Mouse (Mus musculus) splenic B cell, adult 2 months (primary cell): ENCODE data around the gene Cbarp.

Experiments used
- DNase-seq: peaks from one replicate; pipeline ENCODE4 v3.0.0-alpha.2; 2011; ENCODE audit warnings: low read depth, low spot score
- H3K27me3 ChIP-seq: 2 replicates; pipeline ENCODE4 v1.6.1; 2012; ENCODE audit warnings: mild to moderate bottlenecking, low read length, moderate library complexity, mixed read lengths; ENCODE audit not compliant: control insufficient read depth, poor library complexity, insufficient read depth, severe bottlenecking
- H3K36me3 ChIP-seq: 2 replicates; pipeline ENCODE4 v1.6.1; 2012; ENCODE audit warnings: mild to moderate bottlenecking, low read length, moderate library complexity, mixed read lengths; ENCODE audit not compliant: control insufficient read depth, poor library complexity, insufficient read depth, severe bottlenecking

The Cbarp gene

GRCm38 (mm10) chr10:80097275-80097674 is 43.4 kb downstream of the Cbarp start:
- H3K36me3 ChIP-seq: no peaks in the 10 kb centered on the region
- DNase-seq: no peak
- H3K27me3 ChIP-seq: no peaks in the 10 kb centered on the region

GRCm38 (mm10) chr10:80095547-80095946 is 45.1 kb downstream of the Cbarp start:
- no peaks in the 10 kb centered on the region for H3K36me3 ChIP-seq
- no peak for DNase-seq
- H3K27me3 ChIP-seq: no peaks in the 10 kb centered on the region

GRCm38 (mm10) chr10:80094684-80095083 is 46.0 kb downstream of the Cbarp start:
- no peaks in the 10 kb centered on the region for H3K36me3 ChIP-seq
- DNase-seq: no peak
- no peaks in the 10 kb centered on the region for H3K27me3 ChIP-seq

GRCm38 (mm10) chr10:80094085-80094484 is 46.5 kb downstream of the Cbarp start:
- no peaks in the 10 kb centered on the region for H3K36me3 ChIP-seq
- no peaks in the 10 kb centered on the region for H3K27me3 ChIP-seq
- DNase-seq: no peak

GRCm38 (mm10) chr10:80092690-80093089 is 47.9 kb downstream of the Cbarp start:
- H3K27me3 ChIP-seq: no peaks in the 10 kb centered on the region
- H3K36me3 ChIP-seq: no peaks in the 10 kb centered on the region
- DNase-seq: no peak

GRCm38 (mm10) chr10:80091527-80091926 is 49.1 kb downstream of the Cbarp start:
- no peaks in the 10 kb centered on the region for H3K36me3 ChIP-seq
- no peaks in the 10 kb centered on the region for H3K27me3 ChIP-seq

GRCm38 (mm10) chr10:80089146-80089545 is 51.5 kb downstream of the Cbarp start:
- Histone ChIP-seq H3K36me3 (peaks cover 4% of the 10 kb centered on the region; the same call in 1 of the 2 replicates), H3K27me3 (no peaks in the 10 kb centered on the region)
- DNase-seq: no peak

More at GRCm38 (mm10) chr10:80091527-80091926, 49.1 kb downstream of the Cbarp start:
- no peak for DNase-seq

GRCm38 (mm10) chr10:80087483-80087882 is 53.2 kb downstream of the Cbarp start:
- peak; percentile 43 for DNase-seq
- peaks cover 5% of the 10 kb centered on the region for H3K36me3 ChIP-seq
- no peaks in the 10 kb centered on the region for H3K27me3 ChIP-seq

GRCm38 (mm10) chr10:80086847-80087246 is 53.8 kb downstream of the Cbarp start:
- H3K27me3 ChIP-seq: no peaks in the 10 kb centered on the region
- peaks cover 7% of the 10 kb centered on the region for H3K36me3 ChIP-seq
- DNase-seq: no peak

GRCm38 (mm10) chr10:80084817-80085487 is 55.7 kb downstream of the Cbarp start:
- Histone ChIP-seq H3K36me3 (peaks cover 14% of the 10 kb centered on the region), H3K27me3 (no peaks in the 10 kb centered on the region)
- no peak for DNase-seq

- Histone ChIP-seq H3K36me3 (peaks cover 14% of the 10 kb centered on the region), H3K27me3 (no peaks in the 10 kb centered on the region)
- no peak for DNase-seq
Observed at GRCm38 (mm10) chr10:80081075-80081474, 59.6 kb downstream of the Cbarp start.
